Mouse (Mus musculus) hindlimb bud, embryonic 11.5 days (tissue): ENCODE data around the gene Aldh1b1.

Source experiments
- DNase-seq: peaks from one replicate; pipeline ENCODE4 v3.0.0-alpha.2; 2012; ENCODE audit warnings: low read depth, low spot score; ENCODE audit errors: extremely low spot score

Gene Aldh1b1

DNA sequence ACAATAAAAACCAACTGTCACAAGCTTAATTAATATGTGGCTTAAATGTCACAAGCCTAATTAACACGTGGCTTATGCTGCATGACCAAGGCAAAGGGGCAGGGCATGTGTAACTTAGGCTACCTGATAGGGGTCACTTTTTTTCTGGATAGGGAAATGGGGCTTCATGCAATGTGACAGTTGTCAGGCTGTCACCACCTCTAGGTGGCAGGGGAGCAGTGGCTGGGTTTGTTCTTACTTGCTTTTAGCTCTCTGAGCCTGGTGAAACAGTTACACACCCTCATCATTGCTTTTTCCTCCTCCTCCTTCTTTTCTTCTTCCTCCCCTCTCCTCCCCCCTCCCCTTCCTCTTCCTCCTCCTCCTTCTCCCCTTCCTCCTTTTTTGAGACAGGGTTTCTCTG, 15.2 kb upstream of the Aldh1b1 start:
- no peak for DNase-seq

DNA sequence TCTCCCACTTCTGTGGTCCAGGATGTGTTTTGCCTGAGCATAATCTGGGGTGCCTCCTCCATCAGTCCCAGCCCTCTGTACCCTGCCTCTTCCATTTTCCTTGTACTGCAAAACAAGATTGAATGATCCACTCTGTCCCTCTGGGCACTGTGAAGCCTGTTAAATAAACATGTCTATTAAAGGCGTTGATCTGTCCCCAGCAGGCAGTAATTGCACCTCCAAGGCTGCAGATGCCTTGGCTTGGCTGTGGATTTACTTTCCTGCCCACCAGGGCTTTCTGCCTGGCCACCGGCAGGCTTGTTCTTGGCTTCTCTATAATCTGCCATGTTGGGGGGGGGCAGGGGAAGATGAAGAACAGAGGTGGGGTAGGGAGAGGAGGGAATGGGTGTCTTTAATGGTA, 12.9 kb upstream of the Aldh1b1 start:
- DNase-seq = no peak

DNA sequence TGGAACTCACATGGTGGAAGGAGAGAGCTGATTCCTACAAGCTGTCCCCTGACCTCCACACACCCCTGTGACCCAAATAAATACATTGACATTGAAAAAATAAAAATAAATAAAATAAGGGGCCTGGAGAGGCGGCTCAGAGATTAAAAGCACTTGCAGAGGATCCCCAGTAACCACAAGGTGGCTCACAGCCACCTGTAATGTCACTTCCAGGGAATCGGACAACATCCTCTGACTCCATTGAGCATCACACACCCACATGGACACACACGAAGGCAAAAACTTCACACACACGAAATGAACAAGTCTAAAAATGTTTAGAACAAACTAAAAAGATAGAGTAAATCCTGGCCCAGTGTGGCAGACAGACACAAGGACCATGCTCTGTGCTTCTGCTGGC, 12.1 kb upstream of the Aldh1b1 start:
- DNase-seq = no peak

DNA sequence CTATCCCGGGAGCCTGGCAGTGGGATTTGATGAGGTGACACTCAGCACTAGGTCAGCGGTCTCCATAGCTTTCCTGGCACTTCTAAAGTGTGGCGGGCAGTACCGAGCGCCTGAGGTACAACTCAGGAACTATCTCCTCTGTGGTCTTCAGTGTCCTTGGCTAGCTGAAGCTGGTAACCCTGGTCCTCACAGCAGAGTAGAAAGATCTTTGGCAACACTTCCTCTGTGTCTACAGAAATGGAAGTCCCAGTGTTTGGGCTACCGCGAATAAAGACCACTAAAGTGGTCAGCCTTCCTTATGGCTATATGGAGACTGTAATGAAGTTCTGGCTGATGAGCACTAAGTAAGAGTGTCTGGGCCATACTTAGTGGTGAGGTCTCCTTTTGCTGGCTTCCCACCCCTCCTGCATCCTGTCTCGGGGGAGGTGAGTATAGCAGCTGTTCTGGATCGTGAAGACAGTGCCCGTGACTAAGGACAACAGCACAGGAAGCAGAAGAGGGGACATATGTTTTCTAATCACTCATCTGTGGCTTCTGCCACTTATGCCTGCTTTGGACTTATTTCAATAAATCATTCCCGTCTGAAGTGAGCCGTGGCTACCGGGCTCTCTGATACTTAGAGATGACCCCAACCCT, 10.3 kb upstream of the Aldh1b1 start:
- DNase-seq = no peak

DNA sequence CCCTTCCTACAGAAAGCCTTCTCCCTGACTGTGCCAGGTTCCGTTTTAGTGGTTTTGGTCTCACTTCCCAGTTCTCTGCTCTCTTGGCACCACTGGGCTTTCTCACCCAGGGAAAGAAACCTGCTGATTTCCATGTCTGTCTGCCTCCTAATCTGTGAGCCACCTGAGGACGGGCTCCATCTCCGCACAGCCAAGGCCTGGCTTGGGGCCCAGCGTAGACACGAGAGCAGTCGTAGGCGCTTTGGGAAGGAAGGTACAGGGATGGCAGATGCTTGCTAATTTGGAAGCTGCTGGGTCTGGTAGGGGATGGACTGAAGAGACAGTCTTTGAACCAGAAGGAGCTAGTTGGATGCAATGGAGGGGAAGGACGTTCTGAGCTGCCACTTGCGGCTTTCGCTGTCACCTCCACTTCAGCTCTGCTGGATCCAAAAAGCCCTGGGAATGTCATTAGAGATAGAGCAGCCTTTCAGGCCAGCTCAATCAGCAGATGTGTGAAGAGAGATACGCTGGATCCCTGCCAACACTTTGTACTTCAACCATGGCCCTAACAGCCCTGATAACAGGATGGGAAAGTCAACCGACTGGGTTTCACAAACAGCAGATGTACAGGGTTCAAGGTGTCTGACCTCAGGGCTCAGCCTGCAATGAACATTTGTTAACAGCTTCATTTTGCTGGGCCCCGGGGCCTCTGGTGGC, 9.4 kb upstream of the Aldh1b1 start:
- DNase-seq = no peak

DNA sequence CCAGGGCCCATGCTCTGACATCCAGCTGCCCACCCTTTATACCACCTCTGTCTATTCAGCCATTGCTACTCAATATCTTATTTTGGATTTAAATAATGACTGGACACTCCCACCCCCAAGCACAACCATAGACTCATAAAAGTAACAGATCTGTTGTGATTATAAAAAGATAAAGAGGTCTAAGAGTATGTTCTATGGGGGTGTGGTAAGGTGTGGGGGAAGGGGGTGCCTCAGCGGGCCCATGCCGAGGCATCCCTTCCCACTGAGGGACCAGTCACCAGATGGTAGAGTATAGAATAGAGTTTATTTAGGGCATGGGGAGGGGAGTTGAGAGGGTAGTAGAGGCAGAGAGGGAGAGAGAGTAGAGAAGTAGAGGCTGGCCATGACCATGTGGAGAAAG, 8.8 kb upstream of the Aldh1b1 start:
- DNase-seq = no peak

DNA sequence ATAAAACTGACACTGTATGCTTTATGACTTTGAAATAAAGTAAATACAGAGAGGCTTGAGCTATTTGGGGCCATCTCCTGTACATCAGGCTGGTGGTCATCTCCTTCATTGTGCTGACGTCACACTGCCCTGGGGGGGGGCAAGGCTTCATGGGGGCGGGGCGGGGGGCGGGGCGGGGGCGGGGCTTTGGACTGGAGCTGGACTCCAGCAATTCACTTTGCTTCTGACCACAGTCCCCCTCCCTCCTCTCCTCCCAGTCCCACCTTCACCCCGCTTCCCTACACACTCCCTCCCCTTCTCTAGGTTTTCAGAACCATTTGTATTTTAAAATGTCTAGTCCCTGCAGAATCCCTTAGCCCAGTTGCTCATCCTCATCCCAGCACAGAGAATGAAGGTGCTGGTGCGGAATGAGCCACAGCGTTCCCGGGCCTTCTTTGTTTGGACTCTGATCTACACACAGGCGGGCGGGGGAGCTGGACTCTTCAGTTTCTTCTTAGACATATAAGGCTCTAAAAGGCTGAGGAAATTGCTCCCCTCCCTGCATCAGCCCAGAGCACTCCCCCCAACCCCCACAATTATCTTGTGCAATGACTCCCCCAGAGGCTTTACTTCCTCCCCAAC, 3.5 kb upstream of the Aldh1b1 start:
- no peak for DNase-seq

DNA sequence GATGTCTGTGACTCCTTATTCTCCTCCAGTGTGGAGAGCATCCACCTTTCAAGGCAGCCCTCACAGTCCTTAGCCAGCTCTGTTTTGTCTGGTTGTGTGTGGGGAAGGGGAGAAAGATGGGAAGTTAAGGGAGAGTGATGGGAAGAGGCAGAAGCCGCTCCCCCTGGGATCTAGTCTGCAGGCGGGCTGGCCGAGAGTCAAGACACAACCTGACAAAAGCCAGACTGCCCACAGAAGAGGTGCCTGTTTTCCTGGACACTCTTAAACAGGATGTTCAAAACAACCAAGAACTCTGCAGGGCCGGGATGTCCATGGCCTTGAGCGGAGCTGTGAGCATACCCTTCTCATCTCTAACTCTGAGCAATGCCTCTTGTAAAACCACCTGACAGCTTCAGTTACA, 2.1 kb upstream of the Aldh1b1 start:
- no peak for DNase-seq

DNA sequence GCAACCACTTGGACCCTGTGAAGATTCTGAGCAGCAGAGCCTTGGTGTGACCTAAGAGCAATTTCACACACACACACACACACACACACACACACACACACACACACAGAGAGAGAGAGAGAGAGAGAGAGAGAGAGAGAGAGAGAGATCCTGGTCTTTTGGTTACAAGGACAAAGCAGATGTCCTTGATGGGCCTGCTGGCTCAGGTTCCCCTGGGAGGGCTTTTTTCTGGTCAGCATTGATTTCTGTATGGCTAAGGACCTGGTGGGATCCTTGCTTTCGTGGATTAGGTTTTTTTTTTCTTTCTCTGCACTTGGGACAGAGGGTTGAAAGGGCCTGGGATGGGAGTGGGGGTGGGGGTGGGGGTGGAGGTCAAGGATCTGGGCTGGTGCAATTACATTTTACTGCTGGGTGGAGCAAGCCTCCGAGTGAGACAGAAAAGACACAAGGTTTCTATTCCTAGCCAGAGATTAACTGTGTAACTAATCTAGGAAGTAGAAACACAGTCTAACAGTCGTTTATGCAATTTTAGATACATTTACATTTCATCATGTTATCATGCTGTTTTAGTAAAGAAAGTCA, 1.2 kb downstream of the Aldh1b1 start:
- no peak for DNase-seq

DNA sequence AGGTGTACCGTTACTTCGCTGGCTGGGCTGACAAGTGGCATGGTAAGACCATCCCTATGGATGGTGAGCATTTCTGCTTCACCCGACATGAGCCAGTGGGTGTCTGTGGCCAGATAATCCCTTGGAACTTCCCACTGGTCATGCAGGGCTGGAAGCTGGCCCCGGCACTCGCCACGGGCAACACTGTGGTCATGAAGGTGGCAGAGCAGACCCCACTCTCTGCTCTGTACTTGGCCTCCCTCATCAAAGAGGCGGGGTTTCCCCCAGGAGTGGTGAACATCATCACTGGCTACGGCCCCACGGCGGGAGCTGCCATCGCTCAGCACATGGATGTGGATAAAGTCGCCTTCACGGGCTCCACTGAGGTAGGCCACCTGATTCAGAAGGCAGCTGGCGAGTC, 4.1 kb downstream of the Aldh1b1 start:
- no peak for DNase-seq

DNA sequence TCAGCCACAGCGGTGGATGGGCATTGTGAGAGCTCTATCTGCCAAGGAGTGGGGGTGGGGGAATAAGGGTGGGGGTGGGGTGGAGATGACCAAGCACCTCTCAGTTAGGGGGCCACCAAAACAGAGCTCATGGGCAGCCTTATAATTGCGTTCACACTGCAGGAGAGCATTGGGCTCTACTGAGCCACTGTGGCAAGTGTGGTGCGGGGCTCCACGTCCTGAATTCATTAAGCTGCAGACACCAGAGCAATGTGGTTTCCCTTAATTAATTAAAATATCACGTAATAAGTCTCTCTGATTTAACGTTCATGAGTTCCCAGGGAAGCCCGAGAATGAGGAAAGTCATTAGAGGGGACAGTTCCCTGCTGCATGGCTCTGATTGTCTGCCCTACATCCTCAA, 9.2 kb downstream of the Aldh1b1 start:
- no peak for DNase-seq

DNA sequence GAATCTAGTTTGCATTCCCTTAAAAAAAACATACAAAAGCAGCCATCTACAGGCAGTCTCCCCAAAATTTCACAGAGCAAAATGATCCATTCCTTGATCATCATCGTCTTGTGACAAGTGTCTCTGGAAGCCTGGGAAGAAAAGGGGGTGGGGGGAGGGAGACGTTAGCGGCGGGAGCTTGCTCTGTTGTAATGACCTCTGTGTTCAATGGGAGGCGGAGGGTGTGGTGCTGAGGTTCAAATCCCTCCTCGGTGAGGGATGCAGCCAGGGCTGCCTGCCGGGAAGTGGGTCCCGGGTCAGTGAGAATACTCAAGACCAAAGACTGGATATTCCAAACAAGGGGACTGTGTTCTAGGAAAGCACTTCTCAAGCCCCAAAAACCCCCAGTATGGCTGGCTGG, 12.4 kb downstream of the Aldh1b1 start:
- no peak for DNase-seq

DNA sequence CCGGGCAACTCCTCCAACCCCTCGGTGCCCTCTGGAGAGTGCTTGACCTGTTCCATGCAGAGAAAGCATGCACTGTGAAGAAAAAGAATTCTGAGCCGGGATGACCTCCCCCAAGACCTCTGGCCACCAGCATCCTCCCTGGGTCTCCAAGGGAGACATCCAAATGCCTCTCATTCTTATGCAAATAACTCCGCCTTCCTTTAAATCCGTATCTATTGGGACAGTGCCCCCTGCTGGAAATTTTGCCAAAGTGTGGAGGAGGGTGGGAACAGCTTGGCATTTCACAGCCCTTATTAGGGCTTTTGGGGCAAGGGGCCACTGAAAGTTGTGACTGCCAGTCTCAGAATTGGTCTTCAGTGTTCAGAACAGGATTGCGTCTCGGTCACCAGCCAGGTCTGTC, 16.7 kb downstream of the Aldh1b1 start:
- DNase-seq = no peak

DNA sequence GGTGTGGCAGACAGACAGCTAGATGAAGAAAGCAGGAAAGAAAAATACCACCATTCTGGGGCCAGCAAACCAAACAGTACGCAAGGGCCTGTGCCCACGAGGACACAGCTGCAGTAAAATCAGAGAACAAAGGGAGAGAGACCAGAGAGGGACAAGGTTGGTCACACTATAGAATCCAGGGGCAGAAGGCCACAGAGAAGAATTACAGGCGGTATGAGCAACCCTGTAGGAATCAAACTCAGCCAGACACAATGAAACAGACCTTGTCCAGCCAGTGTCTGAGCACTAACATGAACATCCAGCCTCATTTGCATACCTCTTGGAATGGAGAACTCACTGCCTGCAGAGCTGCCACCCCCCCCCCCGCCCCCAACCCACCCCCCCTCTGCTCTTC, 20.0 kb downstream of the Aldh1b1 start:
- no peak for DNase-seq

DNA sequence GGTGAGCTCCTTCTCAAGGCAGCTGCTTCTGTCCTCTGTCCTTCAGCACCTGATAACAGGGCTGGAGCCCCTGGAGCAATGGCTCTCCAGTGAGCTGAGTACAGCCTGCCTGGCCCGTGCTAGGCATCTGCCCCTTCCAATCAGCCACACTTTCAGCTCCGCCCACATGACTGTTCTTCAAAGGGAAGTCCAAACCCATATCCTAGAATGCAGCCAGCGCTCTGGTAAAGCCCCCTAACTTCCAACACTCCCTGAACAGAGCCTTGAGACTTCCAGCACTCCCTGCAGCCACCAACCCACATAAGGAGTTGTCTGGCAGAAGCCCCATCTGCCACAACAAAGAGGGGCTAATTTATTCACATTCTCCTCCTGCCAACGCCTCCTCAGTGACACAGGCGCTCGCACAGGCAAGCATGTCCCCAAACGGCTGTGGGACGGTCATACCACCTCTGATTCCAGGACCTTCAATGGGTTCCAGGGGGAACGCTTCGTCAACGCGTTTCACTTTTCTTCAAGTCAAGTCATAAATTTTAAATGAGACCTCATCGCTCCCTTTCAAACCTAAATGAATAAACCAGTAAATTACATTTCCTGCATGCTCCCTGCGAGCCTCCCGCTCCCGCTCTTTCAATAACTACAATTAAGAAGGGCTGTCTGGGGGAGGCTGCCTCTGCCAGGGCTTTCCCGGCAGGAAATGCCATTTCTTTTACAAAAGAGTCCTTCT, 20.5 kb downstream of the Aldh1b1 start:
- no peak for DNase-seq

DNA sequence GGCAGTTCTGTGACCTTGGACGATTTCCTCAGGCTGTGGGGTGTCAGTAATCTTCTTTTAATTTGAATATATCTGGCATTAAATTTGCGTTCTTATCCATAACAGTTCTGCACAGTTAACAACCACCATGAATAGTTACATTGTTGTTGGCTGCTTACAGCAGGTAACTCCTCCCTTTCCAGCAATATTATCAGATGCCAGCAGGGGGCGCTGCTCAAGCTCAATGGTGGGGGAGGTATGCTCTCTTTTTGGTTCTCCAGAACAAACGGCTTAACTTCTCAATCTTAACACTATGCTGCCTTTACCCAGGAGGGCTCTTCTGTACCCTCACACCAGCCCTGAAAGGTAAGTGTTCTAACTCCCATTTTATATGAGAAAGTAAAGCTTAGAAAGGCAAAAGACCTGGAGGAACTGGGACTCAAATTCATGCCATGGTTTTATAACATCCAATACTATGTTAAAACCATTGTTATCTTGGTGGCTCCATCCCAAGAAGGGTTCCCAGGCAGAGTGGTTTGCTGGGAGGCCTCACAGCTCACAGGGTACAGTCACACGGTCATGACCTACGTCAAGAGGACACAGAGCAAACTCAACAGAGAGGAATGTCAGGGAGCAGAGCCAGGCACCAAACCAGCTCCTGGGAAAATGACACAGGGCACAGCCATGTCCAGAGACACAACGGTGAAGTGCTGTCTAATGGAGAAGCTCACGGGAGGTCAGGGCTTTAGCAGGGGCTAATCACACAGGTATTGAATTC, 21.4 kb downstream of the Aldh1b1 start:
- DNase-seq = no peak

DNA sequence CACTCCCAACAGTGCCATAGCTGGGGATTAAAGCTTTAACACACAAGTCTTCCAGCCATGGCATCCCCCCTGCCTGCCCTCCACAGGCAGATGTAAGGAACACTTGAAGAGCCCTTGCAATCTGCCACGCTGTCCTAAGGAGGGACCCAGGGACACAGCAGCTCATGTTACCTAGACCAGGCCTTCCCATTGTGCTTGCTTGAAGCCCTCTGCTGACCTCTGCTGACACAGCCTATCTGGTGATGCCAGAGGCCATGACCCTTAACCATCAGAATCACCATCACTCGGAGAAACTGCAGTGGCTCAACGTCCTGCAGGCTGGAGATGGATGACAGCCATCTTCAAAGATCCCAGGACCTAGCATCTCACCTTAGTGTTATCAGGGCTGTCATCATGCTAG, 23.2 kb downstream of the Aldh1b1 start:
- DNase-seq = no peak

DNA sequence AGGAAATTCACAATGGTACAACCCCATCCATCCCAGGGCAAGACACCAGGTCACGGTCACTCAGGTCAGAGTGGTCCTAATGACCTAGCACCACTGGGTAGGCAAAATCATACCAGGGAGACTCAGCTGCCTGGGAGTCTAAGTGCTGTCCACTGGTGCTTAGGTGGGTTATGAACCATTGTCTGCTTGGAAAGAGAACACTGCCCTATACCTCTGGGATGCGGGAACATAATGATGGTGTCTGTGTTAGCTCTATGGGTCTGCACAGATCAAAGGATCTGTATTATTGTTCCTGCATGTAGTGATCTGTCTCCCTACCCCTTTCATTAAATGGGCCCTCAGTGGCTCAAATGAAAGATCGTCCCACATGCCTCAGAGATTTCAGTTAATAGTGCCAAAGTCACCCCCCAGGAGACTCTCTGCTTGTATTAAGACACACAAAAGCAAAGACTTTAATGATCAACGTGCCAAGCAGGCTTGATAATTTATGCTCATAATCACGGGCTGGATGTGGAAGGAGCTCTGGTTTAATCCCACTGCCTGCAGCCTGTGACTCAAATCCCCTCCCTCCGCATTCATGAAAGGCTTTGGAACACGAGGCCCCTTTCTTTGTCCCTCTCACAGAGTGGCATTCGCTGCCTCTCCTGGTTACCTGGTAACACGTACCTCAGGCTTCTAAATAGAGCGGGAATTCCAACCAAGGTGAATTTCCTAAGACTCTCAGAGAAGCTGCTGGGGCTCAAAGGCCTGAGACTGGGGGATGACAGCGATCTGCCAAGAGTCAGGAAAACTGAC, 24.2 kb downstream of the Aldh1b1 start:
- DNase-seq = no peak

DNA sequence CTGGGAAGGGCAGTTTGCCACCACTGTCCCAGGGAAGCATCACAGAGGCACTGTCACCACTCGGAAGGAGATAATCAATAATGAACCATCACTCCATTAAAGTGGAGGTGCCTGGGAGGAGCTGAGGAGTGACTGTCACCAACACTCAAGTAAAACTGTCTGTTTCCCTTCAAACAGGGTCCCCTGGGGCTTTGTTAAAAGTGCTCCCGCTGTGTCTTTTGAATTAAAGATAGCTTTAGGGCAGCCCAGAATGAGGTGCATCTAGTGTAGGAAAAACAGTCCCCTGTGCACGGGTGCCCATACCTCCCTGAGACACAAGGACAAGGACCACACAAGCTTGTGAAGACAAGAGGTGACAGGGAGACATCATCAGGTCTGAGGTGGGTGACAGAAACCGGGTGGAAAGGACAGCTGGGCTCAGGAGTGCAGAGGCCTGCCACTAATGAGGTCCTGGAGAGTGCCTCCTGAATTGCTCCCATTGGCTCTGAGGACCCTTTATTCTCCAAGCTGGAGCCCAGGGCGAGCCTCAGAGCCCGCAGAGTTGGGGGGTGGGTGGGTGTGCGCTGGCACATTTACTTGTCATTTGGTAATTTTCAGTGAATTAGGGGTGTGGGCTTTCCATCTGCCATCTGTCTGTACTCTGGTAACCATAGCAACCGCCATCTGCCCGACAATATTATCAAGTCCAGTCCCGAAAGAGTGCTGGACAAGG, 25.4 kb downstream of the Aldh1b1 start:
- DNase-seq = no peak
